Mouse (Mus musculus): Measurements from ENCODE around the gene Nelfcd.

- no peak for TF ChIP-seq TAL1 (IDR thresholded peaks at IDR 0.05; ENCODE audit: low read length)
- TF ChIP-seq GATA1 (IDR thresholded peaks at IDR 0.05; ENCODE audit: low read length): no peak
Observed at GRCm38 (mm10) chr2:174438737-174439449, 23.3 kb downstream of the Nelfcd start, which contains the start of gene Ctsz.

Data from erythroblast, embryonic 14.5 days (primary cell).